Mouse (Mus musculus): ENCODE measurements around the gene Rasal2. TPM values are rescaled to one million over a fixed set of nuclear protein-coding genes. Genes with fewer than 3 reads are reported as not detected.

The Rasal2 gene
- polyA plus RNA-seq, 1 experiment from 2014 or later = 8.8 TPM

GRCm38 (mm10) chr1:157427604-157428003 lies 15.2 kb upstream of the Rasal2 start:
- ATAC-seq (ENCODE audit: insufficient read depth, low FRiP score) = no peak
- Histone ChIP-seq H3K27ac (ENCODE audit: low read length) (no peak overlapping the region), H3K4me1 (ENCODE audit: control insufficient read depth, insufficient read depth, low read length) (no peaks in the 10 kb centered on the region), H3K27me3 (ENCODE audit: control insufficient read depth, insufficient read depth, low read length) (no peaks in the 10 kb centered on the region), H3K9ac (ENCODE audit: low read length) (no peak overlapping the region), H3K4me3 (replicated peaks; ENCODE audit: low read length) (no peak overlapping the region), H3K4me2 (ENCODE audit: low read depth, low read length) (no peak overlapping the region), H3K9me3 (replicated peaks; ENCODE audit: control insufficient read depth, low read length) (no peaks in the 10 kb centered on the region), H3K36me3 (ENCODE audit: control insufficient read depth, insufficient read depth, low read length) (no peaks in the 10 kb centered on the region)
- 96% methylated on average over 4 of the region's 4 CpGs for WGBS

DNA sequence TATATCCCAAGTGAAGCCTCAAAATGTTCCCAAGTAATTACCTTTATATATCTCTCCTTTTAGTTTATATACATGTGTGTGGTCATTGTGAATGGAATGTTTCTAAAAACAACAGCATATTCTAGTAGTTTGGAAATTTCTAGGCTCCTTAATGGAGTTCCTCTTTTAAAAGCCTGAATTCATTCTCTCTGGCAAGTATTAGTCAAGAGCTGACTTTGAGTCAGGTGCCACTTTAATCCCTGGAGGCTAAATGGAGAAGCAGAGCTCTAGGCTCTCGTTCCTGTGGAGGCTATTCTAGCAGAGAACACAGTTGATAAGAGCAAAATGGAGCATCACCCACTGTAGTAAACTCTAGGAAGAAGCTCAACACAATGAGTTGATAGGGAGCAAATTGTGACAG lies 14.5 kb upstream of the Rasal2 start:
- no peaks in the 10 kb centered on the region for H3K27me3 ChIP-seq (ENCODE audit: control insufficient read depth, insufficient read depth, low read length)
- no peaks in the 10 kb centered on the region for H3K9me3 ChIP-seq (replicated peaks; ENCODE audit: control insufficient read depth, low read length)
- no peak overlapping the region for H3K4me2 ChIP-seq (ENCODE audit: low read depth, low read length)
- no peak overlapping the region for H3K4me3 ChIP-seq (replicated peaks; ENCODE audit: low read length)
- 56% methylated on average over 1 of the region's 1 CpGs for WGBS
- no peak overlapping the region for H3K9ac ChIP-seq (ENCODE audit: low read length)
- no peaks in the 10 kb centered on the region for H3K4me1 ChIP-seq (ENCODE audit: control insufficient read depth, insufficient read depth, low read length)
- no peaks in the 10 kb centered on the region for H3K36me3 ChIP-seq (ENCODE audit: control insufficient read depth, insufficient read depth, low read length)
- ATAC-seq (ENCODE audit: insufficient read depth, low FRiP score) = no peak
- H3K27ac ChIP-seq (ENCODE audit: low read length) = no peak overlapping the region

GRCm38 (mm10) chr1:157425741-157426427 lies 13.5 kb upstream of the Rasal2 start:
- H3K36me3 ChIP-seq (ENCODE audit: control insufficient read depth, insufficient read depth, low read length) = no peaks in the 10 kb centered on the region
- H3K4me3 ChIP-seq (replicated peaks; ENCODE audit: low read length) = no peak overlapping the region
- H3K4me1 ChIP-seq (ENCODE audit: control insufficient read depth, insufficient read depth, low read length) = no peaks in the 10 kb centered on the region
- no peak overlapping the region for H3K27ac ChIP-seq (ENCODE audit: low read length)
- no peak overlapping the region for H3K9ac ChIP-seq (ENCODE audit: low read length)
- ATAC-seq (ENCODE audit: insufficient read depth, low FRiP score) = no peak
- H3K9me3 ChIP-seq (replicated peaks; ENCODE audit: control insufficient read depth, low read length) = no peaks in the 10 kb centered on the region
- WGBS = 31% methylated on average over 8 of the region's 8 CpGs
- peak overlapping the region; percentile 18; the same call in 1 of the 2 replicates for H3K4me2 ChIP-seq (ENCODE audit: low read depth, low read length)
- no peaks in the 10 kb centered on the region for H3K27me3 ChIP-seq (ENCODE audit: control insufficient read depth, insufficient read depth, low read length)

DNA sequence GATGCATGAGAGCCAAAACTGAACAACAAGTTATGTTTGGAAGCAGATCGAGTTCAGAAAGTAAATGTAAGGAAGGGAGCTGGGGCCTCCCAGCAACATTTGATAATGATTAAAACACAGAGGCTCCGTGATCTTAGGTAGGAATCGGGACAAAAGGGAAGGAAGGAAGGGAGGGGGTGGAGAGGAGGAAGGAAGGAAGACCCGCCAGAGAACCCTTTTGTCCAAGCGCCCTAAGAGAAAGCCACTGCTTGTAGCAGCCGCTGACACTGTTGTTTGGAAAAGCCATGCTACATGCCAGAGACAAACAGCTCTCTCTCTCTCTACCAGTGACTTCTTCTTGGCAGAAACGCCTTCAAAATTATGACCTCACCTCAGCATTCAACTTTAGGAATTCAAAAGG lies 5.5 kb upstream of the Rasal2 start:
- H3K27ac ChIP-seq (ENCODE audit: low read length) = no peak overlapping the region; the same call in 1 of the 2 replicates
- H3K27me3 ChIP-seq (ENCODE audit: control insufficient read depth, insufficient read depth, low read length) = no peaks in the 10 kb centered on the region
- no peak overlapping the region for H3K9ac ChIP-seq (ENCODE audit: low read length)
- ATAC-seq (ENCODE audit: insufficient read depth, low FRiP score) = no peak
- no peaks in the 10 kb centered on the region for H3K9me3 ChIP-seq (replicated peaks; ENCODE audit: control insufficient read depth, low read length)
- no peaks in the 10 kb centered on the region for H3K4me1 ChIP-seq (ENCODE audit: control insufficient read depth, insufficient read depth, low read length)
- no peak overlapping the region for H3K4me2 ChIP-seq (ENCODE audit: low read depth, low read length)
- 59% methylated on average over 7 of the region's 7 CpGs for WGBS
- H3K4me3 ChIP-seq (replicated peaks; ENCODE audit: low read length) = no peak overlapping the region
- no peaks in the 10 kb centered on the region for H3K36me3 ChIP-seq (ENCODE audit: control insufficient read depth, insufficient read depth, low read length)

DNA sequence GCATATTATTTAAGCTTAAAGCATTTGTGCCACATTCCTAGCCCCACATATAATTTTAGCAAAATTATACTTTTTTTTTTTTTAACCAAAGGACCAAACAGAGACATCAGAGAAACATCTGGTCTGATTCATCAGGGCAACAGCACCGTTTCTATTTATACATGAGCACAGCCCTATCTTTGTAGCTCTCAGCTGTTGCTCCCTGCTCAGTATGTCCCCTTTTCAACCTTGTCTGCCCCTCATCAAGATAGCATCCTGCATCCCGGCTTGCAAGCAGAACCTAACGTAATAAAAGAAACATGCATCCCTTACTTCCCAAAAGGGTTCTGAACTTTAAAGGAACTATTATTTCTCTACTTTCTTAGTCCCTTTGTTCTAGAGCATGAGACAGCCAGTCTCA lies 5.0 kb upstream of the Rasal2 start:
- no peaks in the 10 kb centered on the region for H3K9me3 ChIP-seq (replicated peaks; ENCODE audit: control insufficient read depth, low read length)
- H3K4me1 ChIP-seq (ENCODE audit: control insufficient read depth, insufficient read depth, low read length) = no peaks in the 10 kb centered on the region
- H3K4me3 ChIP-seq (replicated peaks; ENCODE audit: low read length) = no peak overlapping the region
- H3K9ac ChIP-seq (ENCODE audit: low read length) = no peak overlapping the region
- H3K27me3 ChIP-seq (ENCODE audit: control insufficient read depth, insufficient read depth, low read length) = no peaks in the 10 kb centered on the region
- H3K27ac ChIP-seq (ENCODE audit: low read length) = no peak overlapping the region; the same call in 1 of the 2 replicates
- no peak overlapping the region for H3K4me2 ChIP-seq (ENCODE audit: low read depth, low read length)
- ATAC-seq (ENCODE audit: insufficient read depth, low FRiP score) = no peak
- H3K36me3 ChIP-seq (ENCODE audit: control insufficient read depth, insufficient read depth, low read length) = no peaks in the 10 kb centered on the region
- WGBS = 63% methylated on average over 3 of the region's 3 CpGs

DNA sequence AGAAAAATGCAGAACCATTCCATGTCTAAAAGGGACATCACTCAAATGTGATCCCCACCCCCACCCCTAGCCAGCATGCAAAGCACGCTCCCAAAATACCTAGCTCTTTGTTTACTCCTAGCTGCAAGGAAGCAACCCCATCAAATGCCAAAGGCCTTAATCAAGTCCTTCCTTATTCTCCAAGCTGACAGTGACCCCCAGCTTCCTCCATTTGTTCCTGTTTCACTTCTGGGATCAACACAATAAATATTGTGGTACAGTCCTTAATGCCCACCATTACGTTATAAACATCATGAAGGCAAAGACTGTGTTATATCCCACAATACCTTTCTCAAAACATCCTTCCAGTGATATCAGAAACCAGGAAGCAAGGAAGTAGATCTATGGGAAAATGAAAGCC lies 4.2 kb upstream of the Rasal2 start:
- Histone ChIP-seq H3K9ac (ENCODE audit: low read length) (no peak overlapping the region), H3K9me3 (replicated peaks; ENCODE audit: control insufficient read depth, low read length) (no peaks in the 10 kb centered on the region), H3K4me3 (replicated peaks; ENCODE audit: low read length) (no peak overlapping the region), H3K36me3 (ENCODE audit: control insufficient read depth, insufficient read depth, low read length) (no peaks in the 10 kb centered on the region), H3K27ac (ENCODE audit: low read length) (no peak overlapping the region), H3K27me3 (ENCODE audit: control insufficient read depth, insufficient read depth, low read length) (no peaks in the 10 kb centered on the region), H3K4me1 (ENCODE audit: control insufficient read depth, insufficient read depth, low read length) (no peaks in the 10 kb centered on the region), H3K4me2 (ENCODE audit: low read depth, low read length) (no peak overlapping the region)
- no peak for ATAC-seq (ENCODE audit: insufficient read depth, low FRiP score)
- 82% methylated on average over 2 of the region's 2 CpGs for WGBS

- 67% methylated on average over 3 of the region's 3 CpGs for WGBS
- no peaks in the 10 kb centered on the region for H3K27me3 ChIP-seq (ENCODE audit: control insufficient read depth, insufficient read depth, low read length)
- no peaks in the 10 kb centered on the region for H3K36me3 ChIP-seq (ENCODE audit: control insufficient read depth, insufficient read depth, low read length)
- H3K4me1 ChIP-seq (ENCODE audit: control insufficient read depth, insufficient read depth, low read length) = peaks cover 7% of the 10 kb centered on the region; the same call in 1 of the 2 replicates
- ATAC-seq (ENCODE audit: insufficient read depth, low FRiP score) = no peak
- no peak overlapping the region for H3K9ac ChIP-seq (ENCODE audit: low read length)
- no peak overlapping the region for H3K4me2 ChIP-seq (ENCODE audit: low read depth, low read length)
- H3K27ac ChIP-seq (ENCODE audit: low read length) = no peak overlapping the region; the same call in 1 of the 2 replicates
- H3K4me3 ChIP-seq (replicated peaks; ENCODE audit: low read length) = no peak overlapping the region
- H3K9me3 ChIP-seq (replicated peaks; ENCODE audit: control insufficient read depth, low read length) = no peaks in the 10 kb centered on the region
Measured at GRCm38 (mm10) chr1:157415771-157416170, 3.4 kb upstream of the Rasal2 start.

DNA sequence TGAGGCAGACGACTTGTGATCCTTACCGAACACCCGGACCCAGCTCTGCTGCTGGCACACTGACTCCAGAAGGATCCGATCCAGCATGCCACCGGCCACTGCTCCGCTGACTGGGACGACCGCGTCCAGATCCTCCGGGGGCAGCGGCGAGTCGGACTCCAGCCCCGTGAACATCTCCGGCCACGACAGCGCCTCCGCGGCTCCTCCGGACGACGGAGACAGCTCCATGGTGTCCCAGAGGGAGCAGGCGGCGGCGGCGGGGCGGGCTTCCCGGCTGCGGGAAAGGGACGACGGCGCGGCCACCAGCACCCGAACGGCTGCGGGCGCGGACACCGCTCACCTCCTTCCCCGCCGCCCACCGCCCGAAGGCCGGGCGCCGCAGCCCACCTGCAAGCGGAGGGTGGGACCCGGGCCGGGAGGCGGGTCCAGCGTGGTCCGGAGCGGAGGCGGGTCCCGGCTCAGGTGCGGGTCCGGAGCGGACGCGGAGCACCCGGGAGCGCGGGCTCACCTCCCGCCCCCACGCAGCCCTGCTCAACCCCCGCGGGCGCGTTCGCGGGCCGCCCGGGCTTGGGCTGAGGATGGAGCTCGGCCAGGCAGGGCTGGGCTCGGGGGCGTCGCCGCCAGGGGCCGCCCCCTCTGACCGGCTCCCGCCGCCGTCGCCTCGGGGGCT lies 549 bp downstream of the Rasal2 start:
- peak overlapping the region; percentile 79 for H3K9ac ChIP-seq (ENCODE audit: low read length)
- no peaks in the 10 kb centered on the region for H3K9me3 ChIP-seq (replicated peaks; ENCODE audit: control insufficient read depth, low read length)
- H3K27ac ChIP-seq (ENCODE audit: low read length) = peak overlapping the region; percentile 78
- H3K27me3 ChIP-seq (ENCODE audit: control insufficient read depth, insufficient read depth, low read length) = no peaks in the 10 kb centered on the region
- H3K4me1 ChIP-seq (ENCODE audit: control insufficient read depth, insufficient read depth, low read length) = peaks cover 9% of the 10 kb centered on the region; the same call in 1 of the 2 replicates
- H3K36me3 ChIP-seq (ENCODE audit: control insufficient read depth, insufficient read depth, low read length) = no peaks in the 10 kb centered on the region
- WGBS = under 1% methylated on average over 66 of the region's 85 CpGs
- H3K4me3 ChIP-seq (replicated peaks; ENCODE audit: low read length) = peak overlapping the region; percentile 75
- peak; percentile 86 for ATAC-seq (ENCODE audit: insufficient read depth, low FRiP score)
- H3K4me2 ChIP-seq (ENCODE audit: low read depth, low read length) = peak overlapping the region; percentile 88

DNA sequence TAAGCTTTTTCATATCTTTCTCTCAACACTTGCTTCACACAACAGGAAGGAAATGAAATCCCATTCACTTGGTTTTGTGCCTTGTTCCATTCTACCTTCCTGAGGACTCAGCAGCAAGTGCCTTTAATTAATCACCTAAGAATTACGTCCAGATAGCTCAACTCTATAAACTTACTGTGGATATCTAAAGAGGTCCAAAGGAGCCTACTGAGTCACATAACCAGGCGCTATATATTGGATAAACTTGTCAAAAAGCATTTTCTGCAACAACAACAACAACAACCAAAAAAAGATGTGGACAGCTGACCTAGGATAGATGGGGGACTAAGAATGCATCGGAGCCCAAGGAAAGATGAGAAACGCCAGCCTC lies 1.1 kb downstream of the Rasal2 start:
- Histone ChIP-seq H3K4me3 (replicated peaks; ENCODE audit: low read length) (peak overlapping the region; percentile 75), H3K9me3 (replicated peaks; ENCODE audit: control insufficient read depth, low read length) (no peaks in the 10 kb centered on the region), H3K9ac (ENCODE audit: low read length) (peak overlapping the region; percentile 79), H3K4me2 (ENCODE audit: low read depth, low read length) (peak overlapping the region; percentile 88), H3K27me3 (ENCODE audit: control insufficient read depth, insufficient read depth, low read length) (no peaks in the 10 kb centered on the region), H3K36me3 (ENCODE audit: control insufficient read depth, insufficient read depth, low read length) (no peaks in the 10 kb centered on the region), H3K4me1 (ENCODE audit: control insufficient read depth, insufficient read depth, low read length) (peaks cover 9% of the 10 kb centered on the region; the same call in 1 of the 2 replicates), H3K27ac (ENCODE audit: low read length) (0 out of 2 replicates have a peak overlapping the region, but pooled peaks have one; percentile 78)
- no peak for ATAC-seq (ENCODE audit: insufficient read depth, low FRiP score)
- WGBS = 1% methylated on average over 4 of the region's 4 CpGs

Measured in stomach, embryonic 16.5 days (tissue).